Mouse (Mus musculus): ENCODE data around the gene Dhodh. TPM values are rescaled to one million over a fixed set of nuclear protein-coding genes. Genes with fewer than 3 reads are reported as not detected.

Dhodh gene
- polyA plus RNA-seq (2012), result 0.95 and 1.3 TPM in 2 replicates

GRCm38 (mm10) chr8:109608271-109609152 lies at the start of gene Dhodh:
Gene Dhodh (minus strand): TSS chr8:109608673.
- H3K4me3 ChIP-seq (replicated peaks), result peak within 1 kb of the TSS; percentile 92
- H3K27me3 ChIP-seq (ENCODE audit: control insufficient read depth), result no peaks in the 10 kb centered on the region
- H3K9me3 ChIP-seq (ENCODE audit: control insufficient read depth, low read length), result no peaks in the 10 kb centered on the region
- peaks cover 35% of the 10 kb centered on the region for H3K4me1 ChIP-seq (ENCODE audit: control insufficient read depth)
- TF ChIP-seq TAL1 (IDR thresholded peaks at IDR 0.05; ENCODE audit: low read length), result no peak
- no peak for TF ChIP-seq GATA1 (IDR thresholded peaks at IDR 0.05; ENCODE audit: low read length)
- peaks cover 22% of the 10 kb centered on the region for H3K36me3 ChIP-seq (ENCODE audit: control insufficient read depth)

- Histone ChIP-seq H3K36me3 (ENCODE audit: control insufficient read depth) (no peaks in the 10 kb centered on the region), H3K4me1 (ENCODE audit: control insufficient read depth) (no peaks in the 10 kb centered on the region), H3K4me3 (replicated peaks) (no peak overlapping the region), H3K9me3 (ENCODE audit: control insufficient read depth, low read length) (no peaks in the 10 kb centered on the region), H3K27me3 (ENCODE audit: control insufficient read depth) (no peaks in the 10 kb centered on the region)
- TF ChIP-seq TAL1 (IDR thresholded peaks at IDR 0.05; ENCODE audit: low read length), result no peak
- no peak for TF ChIP-seq GATA1 (IDR thresholded peaks at IDR 0.05; ENCODE audit: low read length)
These were observed 48.4 kb upstream of the Dhodh start for GRCm38 (mm10) chr8:109656860-109657259.

- no peaks in the 10 kb centered on the region for H3K9me3 ChIP-seq (ENCODE audit: control insufficient read depth, low read length)
- no peaks in the 10 kb centered on the region for H3K4me1 ChIP-seq (ENCODE audit: control insufficient read depth)
- no peaks in the 10 kb centered on the region for H3K27me3 ChIP-seq (ENCODE audit: control insufficient read depth)
- H3K36me3 ChIP-seq (ENCODE audit: control insufficient read depth), result no peaks in the 10 kb centered on the region
- no peak for TF ChIP-seq TAL1 (IDR thresholded peaks at IDR 0.05; ENCODE audit: low read length)
- no peak for TF ChIP-seq GATA1 (IDR thresholded peaks at IDR 0.05; ENCODE audit: low read length)
- no peak overlapping the region for H3K4me3 ChIP-seq (replicated peaks)
These were observed 42.3 kb upstream of the Dhodh start for GRCm38 (mm10) chr8:109650801-109651200.

GRCm38 (mm10) chr8:109648469-109648868 lies 40.0 kb upstream of the Dhodh start:
- Histone ChIP-seq H3K9me3 (ENCODE audit: control insufficient read depth, low read length) (no peaks in the 10 kb centered on the region), H3K36me3 (ENCODE audit: control insufficient read depth) (no peaks in the 10 kb centered on the region), H3K27me3 (ENCODE audit: control insufficient read depth) (no peaks in the 10 kb centered on the region), H3K4me3 (replicated peaks) (no peak overlapping the region), H3K4me1 (ENCODE audit: control insufficient read depth) (no peaks in the 10 kb centered on the region)
- TF ChIP-seq GATA1 (IDR thresholded peaks at IDR 0.05; ENCODE audit: low read length), result no peak

GRCm38 (mm10) chr8:109647331-109647730 lies 38.9 kb upstream of the Dhodh start:
- H3K36me3 ChIP-seq (ENCODE audit: control insufficient read depth), result no peaks in the 10 kb centered on the region
- H3K4me1 ChIP-seq (ENCODE audit: control insufficient read depth), result no peaks in the 10 kb centered on the region
- no peaks in the 10 kb centered on the region for H3K9me3 ChIP-seq (ENCODE audit: control insufficient read depth, low read length)
- H3K4me3 ChIP-seq (replicated peaks), result no peak overlapping the region
- H3K27me3 ChIP-seq (ENCODE audit: control insufficient read depth), result no peaks in the 10 kb centered on the region
- no peak for TF ChIP-seq TAL1 (IDR thresholded peaks at IDR 0.05; ENCODE audit: low read length)
- no peak for TF ChIP-seq GATA1 (IDR thresholded peaks at IDR 0.05; ENCODE audit: low read length)

GRCm38 (mm10) chr8:109641236-109641635 lies 32.8 kb upstream of the Dhodh start:
- Histone ChIP-seq H3K9me3 (ENCODE audit: control insufficient read depth, low read length) (no peaks in the 10 kb centered on the region), H3K36me3 (ENCODE audit: control insufficient read depth) (no peaks in the 10 kb centered on the region), H3K4me1 (ENCODE audit: control insufficient read depth) (no peaks in the 10 kb centered on the region), H3K4me3 (replicated peaks) (no peak overlapping the region), H3K27me3 (ENCODE audit: control insufficient read depth) (no peaks in the 10 kb centered on the region)
- no peak for TF ChIP-seq TAL1 (IDR thresholded peaks at IDR 0.05; ENCODE audit: low read length)
- TF ChIP-seq GATA1 (IDR thresholded peaks at IDR 0.05; ENCODE audit: low read length), result no peak

- Histone ChIP-seq H3K36me3 (ENCODE audit: control insufficient read depth) (no peaks in the 10 kb centered on the region), H3K4me3 (replicated peaks) (no peak overlapping the region), H3K27me3 (ENCODE audit: control insufficient read depth) (no peaks in the 10 kb centered on the region), H3K4me1 (ENCODE audit: control insufficient read depth) (no peaks in the 10 kb centered on the region), H3K9me3 (ENCODE audit: control insufficient read depth, low read length) (no peaks in the 10 kb centered on the region)
- TF ChIP-seq GATA1 (IDR thresholded peaks at IDR 0.05; ENCODE audit: low read length) (no peak), TAL1 (IDR thresholded peaks at IDR 0.05; ENCODE audit: low read length) (no peak)
These were observed 31.9 kb upstream of the Dhodh start for GRCm38 (mm10) chr8:109640410-109640809.

- Histone ChIP-seq H3K36me3 (ENCODE audit: control insufficient read depth) (no peaks in the 10 kb centered on the region), H3K4me1 (ENCODE audit: control insufficient read depth) (no peaks in the 10 kb centered on the region), H3K9me3 (ENCODE audit: control insufficient read depth, low read length) (no peaks in the 10 kb centered on the region), H3K4me3 (replicated peaks) (no peak overlapping the region), H3K27me3 (ENCODE audit: control insufficient read depth) (no peaks in the 10 kb centered on the region)
- TF ChIP-seq GATA1 (IDR thresholded peaks at IDR 0.05; ENCODE audit: low read length) (no peak), TAL1 (IDR thresholded peaks at IDR 0.05; ENCODE audit: low read length) (no peak)
These were observed 30.4 kb upstream of the Dhodh start for GRCm38 (mm10) chr8:109638851-109639250.

GRCm38 (mm10) chr8:109635146-109635545 lies 26.7 kb upstream of the Dhodh start:
- no peaks in the 10 kb centered on the region for H3K4me1 ChIP-seq (ENCODE audit: control insufficient read depth)

More at GRCm38 (mm10) chr8:109635146-109635545, 26.7 kb upstream of the Dhodh start:
- no peak for TF ChIP-seq TAL1 (IDR thresholded peaks at IDR 0.05; ENCODE audit: low read length)
- TF ChIP-seq GATA1 (IDR thresholded peaks at IDR 0.05; ENCODE audit: low read length), result no peak
- Histone ChIP-seq H3K27me3 (ENCODE audit: control insufficient read depth) (no peaks in the 10 kb centered on the region), H3K9me3 (ENCODE audit: control insufficient read depth, low read length) (no peaks in the 10 kb centered on the region), H3K4me3 (replicated peaks) (no peak overlapping the region), H3K36me3 (ENCODE audit: control insufficient read depth) (no peaks in the 10 kb centered on the region)
